ENCODE assay signal across 19 mouse cellular contexts in genomic region chr6:47014886-47015586, GRCm38 (mm10).
A peak's percentile ranks its signal among the peaks of the same experiment; 100 is the strongest.
DNase-seq lines count a peak whose midpoint lies in the region; ATAC-seq and TF ChIP-seq lines count a peak whose summit lies in the region.
"Had no signal": no experiment of that assay in that cellular context is flagged by ENCODE, and none has a peak within 500 bp of the region (broad histone marks: within the 10 kb centered on the region; RNA-seq: fewer than 3 reads in every experiment).

No protein-coding gene starts in this region.

- no peak for TF ChIP-seq EP300 in lung, postnatal 0 days (IDR thresholded peaks at IDR 0.05)

- intact Hi-C loops in gastrocnemius, postnatal 36 days (cut with DNase I), result no loop called here

- H3K27ac ChIP-seq in lung, postnatal 0 days (ENCODE audit: low read length), result no peak overlapping the region
- 0 out of 2 replicates have a peak overlapping the region, but pooled peaks have one; percentile 33 for H3K27ac ChIP-seq in neural tube, embryonic 15.5 days (replicated peaks)
- H3K27ac ChIP-seq: layer of hippocampus, adult 2 months; midbrain, embryonic 12.5 days; stomach, embryonic 15.5 days had no signal

- TF ChIP-seq CTCF in lung, postnatal 0 days (IDR thresholded peaks at IDR 0.05), result no peak

- H3K9ac ChIP-seq in lung, postnatal 0 days (replicated peaks; ENCODE audit: low read depth), result no peak overlapping the region
- H3K9ac ChIP-seq in neural tube, embryonic 15.5 days (replicated peaks), result no peak overlapping the region
- H3K9ac ChIP-seq: midbrain, embryonic 12.5 days; stomach, embryonic 15.5 days had no signal

- H3K36me3 ChIP-seq in lung, postnatal 0 days (ENCODE audit: insufficient read depth, low read length), result no peaks in the 10 kb centered on the region
- H3K36me3 ChIP-seq in neural tube, embryonic 15.5 days, result no peaks in the 10 kb centered on the region
- H3K36me3 ChIP-seq: midbrain, embryonic 12.5 days; stomach, embryonic 15.5 days had no signal

- ATAC-seq in frontal cortex, adult (ENCODE audit: low TSS enrichment), result peak; percentile 33
- no peak for ATAC-seq in lung, postnatal 0 days
- no peak for ATAC-seq in neural tube, embryonic 15.5 days (ENCODE audit: low FRiP score)

- no peak overlapping the region for H3K4me3 ChIP-seq in lung, postnatal 0 days (ENCODE audit: low read depth, low read length)
- H3K4me3 ChIP-seq in neural tube, embryonic 15.5 days (replicated peaks), result no peak overlapping the region
- H3K4me3 ChIP-seq: layer of hippocampus, adult 2 months; midbrain, embryonic 12.5 days; stomach, embryonic 15.5 days had no signal

- no peaks in the 10 kb centered on the region for H3K4me1 ChIP-seq in lung, postnatal 0 days (ENCODE audit: insufficient read depth, low read depth, low read length)
- H3K4me1 ChIP-seq in neural tube, embryonic 15.5 days, result 0 out of 2 replicates have a peak, but pooled peaks cover 12% of the 10 kb centered on the region
- H3K4me1 ChIP-seq: midbrain, embryonic 12.5 days; stomach, embryonic 15.5 days had no signal

- H3K9me3 ChIP-seq in lung, postnatal 0 days (ENCODE audit: low read length), result no peaks in the 10 kb centered on the region
- H3K9me3 ChIP-seq in neural tube, embryonic 15.5 days (replicated peaks), result no peaks in the 10 kb centered on the region
- H3K9me3 ChIP-seq: midbrain, embryonic 12.5 days; stomach, embryonic 15.5 days had no signal

- no peak overlapping the region for H3K4me2 ChIP-seq in lung, postnatal 0 days (replicated peaks; ENCODE audit: low read depth, low read length)
- H3K4me2 ChIP-seq in neural tube, embryonic 15.5 days, result no peak overlapping the region
- H3K4me2 ChIP-seq: midbrain, embryonic 12.5 days; stomach, embryonic 15.5 days had no signal

- H3K27me3 ChIP-seq in lung, postnatal 0 days (replicated peaks; ENCODE audit: insufficient read depth, low read length), result no peaks in the 10 kb centered on the region
- no peaks in the 10 kb centered on the region for H3K27me3 ChIP-seq in neural tube, embryonic 15.5 days (replicated peaks)
- H3K27me3 ChIP-seq: midbrain, embryonic 12.5 days; stomach, embryonic 15.5 days had no signal

- DNase-seq in adrenal gland, postnatal 10 days, result peak; percentile 5
- DNase-seq in adrenal gland, postnatal 14 days, result no peak
- DNase-seq in frontal cortex, postnatal 25 days (ENCODE audit: low spot score in 2 of 2), result no peak
- DNase-seq in lung, postnatal 10 days, result peak; percentile 3
- no peak for DNase-seq in lung, postnatal 0 days (ENCODE audit: low spot score)
- DNase-seq in gastrocnemius, postnatal 36 days, result no peak
- DNase-seq: adrenal gland, adult 8-10 months; cerebellum, postnatal 14 days; gastrocnemius, postnatal 14 days; kidney, adult 2 months; left cerebral cortex, postnatal 4 days; lung, adult 18-20 months; lung, postnatal 4 days; right cerebral cortex, adult 18-20 months had no signal

- 56% methylated on average over 1 of the region's 1 CpGs for WGBS in lung, postnatal 0 days
- WGBS in neural tube, embryonic 15.5 days, result 59% methylated on average over 1 of the region's 1 CpGs

Comparison
In these comparisons a context has a peak if more than half of its experiments do, and no peak if none do; other contexts are left out.
1. DNase-seq: peak in adrenal gland, postnatal 10 days (single experiment) and lung, postnatal 10 days (single experiment); none in adrenal gland, postnatal 14 days (single experiment), frontal cortex, postnatal 25 days (0 of 2), lung, postnatal 0 days (single experiment) and gastrocnemius, postnatal 36 days (0 of 2).